Mouse (Mus musculus): ENCODE measurements around the gene Slc2a6. TPM values are rescaled to one million over a fixed set of nuclear protein-coding genes. Genes with fewer than 3 reads are reported as not detected.

The Slc2a6 gene
- polyA plus RNA-seq, 1 experiment, result 17.5 TPM

- WGBS, result 13% methylated on average over 1 of the region's 1 CpGs
- Histone ChIP-seq H3K27me3 (ENCODE audit: control insufficient read depth, insufficient read depth, low read length) (no peaks in the 10 kb centered on the region), H3K4me3 (ENCODE audit: control insufficient read depth, insufficient read depth, low read length) (no peak overlapping the region), H3K27ac (ENCODE audit: control insufficient read depth, insufficient read depth, low read length) (no peak overlapping the region), H3K36me3 (ENCODE audit: control insufficient read depth, insufficient read depth, low read length) (no peaks in the 10 kb centered on the region), H3K4me1 (replicated peaks; ENCODE audit: control insufficient read depth, insufficient read depth, low read length) (no peaks in the 10 kb centered on the region)
- TF ChIP-seq CTCF (IDR thresholded peaks at IDR 0.05; ENCODE audit: borderline replicate concordance, control insufficient read depth, extremely low read depth, insufficient read depth, low read length, poor library complexity) (0 out of 2 replicates have a peak, but pooled peaks have one; percentile 32), POLR2A (IDR thresholded peaks at IDR 0.05; ENCODE audit: control insufficient read depth, extremely low read depth, insufficient read depth, low read length, poor library complexity) (no peak)
- peak; percentile 31 for DNase-seq
Measured at GRCm38 (mm10) chr2:27039286-27039685, 11.5 kb upstream of the Slc2a6 start.

GRCm38 (mm10) chr2:27038596-27038995, 10.8 kb upstream of the Slc2a6 start:
- H3K27me3 ChIP-seq (ENCODE audit: control insufficient read depth, insufficient read depth, low read length), result no peaks in the 10 kb centered on the region
- H3K4me1 ChIP-seq (replicated peaks; ENCODE audit: control insufficient read depth, insufficient read depth, low read length), result no peaks in the 10 kb centered on the region
- peak; percentile 83 for DNase-seq
- no peaks in the 10 kb centered on the region for H3K36me3 ChIP-seq (ENCODE audit: control insufficient read depth, insufficient read depth, low read length)
- TF ChIP-seq POLR2A (IDR thresholded peaks at IDR 0.05; ENCODE audit: control insufficient read depth, extremely low read depth, insufficient read depth, low read length, poor library complexity), result no peak
- no peak overlapping the region for H3K4me3 ChIP-seq (ENCODE audit: control insufficient read depth, insufficient read depth, low read length)
- no peak overlapping the region for H3K27ac ChIP-seq (ENCODE audit: control insufficient read depth, insufficient read depth, low read length)
- 2% methylated on average over 3 of the region's 3 CpGs for WGBS

DNA sequence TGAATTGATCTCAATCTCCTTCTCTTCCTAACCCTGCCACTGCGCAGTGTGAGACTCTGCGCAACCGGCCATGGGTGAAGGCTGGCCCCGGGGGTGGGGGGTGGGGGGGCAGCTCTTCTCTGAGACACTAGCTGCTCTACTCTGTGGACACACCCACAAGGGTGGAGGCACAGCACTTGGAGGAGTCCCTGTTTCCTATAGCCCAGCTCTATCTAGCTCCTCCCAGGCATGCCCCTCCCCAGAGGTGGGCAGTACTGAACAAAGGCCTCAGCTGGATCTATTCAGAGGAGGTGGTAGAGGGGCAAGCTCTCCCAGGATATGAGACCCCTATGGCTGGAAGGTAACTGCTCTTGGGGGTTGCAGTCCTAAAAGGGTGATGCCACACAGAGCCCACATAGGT, 9.2 kb upstream of the Slc2a6 start:
- Histone ChIP-seq H3K4me1 (replicated peaks; ENCODE audit: control insufficient read depth, insufficient read depth, low read length) (no peaks in the 10 kb centered on the region), H3K36me3 (ENCODE audit: control insufficient read depth, insufficient read depth, low read length) (no peaks in the 10 kb centered on the region), H3K27me3 (ENCODE audit: control insufficient read depth, insufficient read depth, low read length) (no peaks in the 10 kb centered on the region), H3K4me3 (ENCODE audit: control insufficient read depth, insufficient read depth, low read length) (no peak overlapping the region), H3K27ac (ENCODE audit: control insufficient read depth, insufficient read depth, low read length) (no peak overlapping the region)
- DNase-seq, result no peak
- 75% methylated on average over 4 of the region's 4 CpGs for WGBS
- no peak for TF ChIP-seq POLR2A (IDR thresholded peaks at IDR 0.05; ENCODE audit: control insufficient read depth, extremely low read depth, insufficient read depth, low read length, poor library complexity)
- no peak for TF ChIP-seq CTCF (IDR thresholded peaks at IDR 0.05; ENCODE audit: borderline replicate concordance, control insufficient read depth, extremely low read depth, insufficient read depth, low read length, poor library complexity)

DNA sequence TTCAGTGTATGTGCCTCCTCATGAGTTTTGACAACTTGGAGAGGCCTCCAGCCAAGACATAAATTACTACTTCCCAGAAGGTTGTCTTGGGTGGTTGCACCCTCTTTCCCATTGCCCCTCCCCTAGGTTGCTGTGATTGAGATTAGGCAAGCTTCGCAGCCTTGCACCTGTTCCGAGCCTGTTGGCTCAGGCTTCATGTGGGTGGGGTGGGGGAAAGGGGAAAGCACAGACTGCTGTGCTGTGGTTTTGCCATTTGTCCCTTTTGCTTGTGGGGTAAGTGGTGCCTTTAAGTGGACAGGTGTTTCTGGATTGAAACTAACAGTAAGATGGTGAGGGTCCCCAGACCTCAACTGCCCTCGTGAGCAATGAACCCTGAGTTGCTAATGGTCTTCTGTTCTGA, 8.2 kb upstream of the Slc2a6 start:
- 10% methylated on average over 3 of the region's 3 CpGs for WGBS
- Histone ChIP-seq H3K27ac (ENCODE audit: control insufficient read depth, insufficient read depth, low read length) (no peak overlapping the region), H3K27me3 (ENCODE audit: control insufficient read depth, insufficient read depth, low read length) (no peaks in the 10 kb centered on the region), H3K4me3 (ENCODE audit: control insufficient read depth, insufficient read depth, low read length) (no peak overlapping the region), H3K4me1 (replicated peaks; ENCODE audit: control insufficient read depth, insufficient read depth, low read length) (no peaks in the 10 kb centered on the region), H3K36me3 (ENCODE audit: control insufficient read depth, insufficient read depth, low read length) (no peaks in the 10 kb centered on the region)
- DNase-seq, result no peak
- TF ChIP-seq CTCF (IDR thresholded peaks at IDR 0.05; ENCODE audit: borderline replicate concordance, control insufficient read depth, extremely low read depth, insufficient read depth, low read length, poor library complexity) (no peak), POLR2A (IDR thresholded peaks at IDR 0.05; ENCODE audit: control insufficient read depth, extremely low read depth, insufficient read depth, low read length, poor library complexity) (no peak)

DNA sequence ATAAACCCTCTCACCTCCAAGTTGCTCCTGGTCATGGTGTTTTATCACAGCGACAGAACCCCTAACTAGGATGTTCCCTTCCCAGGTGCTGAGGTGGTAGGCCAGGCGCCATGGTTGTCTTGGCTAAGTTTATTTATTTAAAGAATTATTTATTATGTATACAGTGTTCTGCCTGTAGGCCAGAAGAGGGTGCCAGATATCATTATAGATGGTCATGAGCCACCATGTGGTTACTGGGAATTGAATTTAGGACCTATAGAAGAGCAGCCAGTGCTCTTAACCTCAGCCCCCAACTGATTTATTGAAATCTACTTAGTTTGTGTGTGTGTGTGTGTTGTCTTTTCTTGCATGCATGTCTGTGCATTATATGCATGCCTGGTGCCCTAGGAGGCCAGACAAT, 4.6 kb upstream of the Slc2a6 start:
- Histone ChIP-seq H3K4me1 (replicated peaks; ENCODE audit: control insufficient read depth, insufficient read depth, low read length) (0 out of 2 replicates have a peak, but pooled peaks cover 3% of the 10 kb centered on the region), H3K36me3 (ENCODE audit: control insufficient read depth, insufficient read depth, low read length) (no peaks in the 10 kb centered on the region), H3K4me3 (ENCODE audit: control insufficient read depth, insufficient read depth, low read length) (no peak overlapping the region), H3K27ac (ENCODE audit: control insufficient read depth, insufficient read depth, low read length) (no peak overlapping the region), H3K27me3 (ENCODE audit: control insufficient read depth, insufficient read depth, low read length) (no peaks in the 10 kb centered on the region)
- TF ChIP-seq POLR2A (IDR thresholded peaks at IDR 0.05; ENCODE audit: control insufficient read depth, extremely low read depth, insufficient read depth, low read length, poor library complexity) (no peak), CTCF (IDR thresholded peaks at IDR 0.05; ENCODE audit: borderline replicate concordance, control insufficient read depth, extremely low read depth, insufficient read depth, low read length, poor library complexity) (no peak)
- no peak for DNase-seq
- WGBS, result 74% methylated on average over 2 of the region's 2 CpGs

GRCm38 (mm10) chr2:27028437-27029015, 728 bp upstream of the Slc2a6 start:
- Histone ChIP-seq H3K4me1 (replicated peaks; ENCODE audit: control insufficient read depth, insufficient read depth, low read length) (0 out of 2 replicates have a peak, but pooled peaks cover 7% of the 10 kb centered on the region), H3K4me3 (ENCODE audit: control insufficient read depth, insufficient read depth, low read length) (no peak overlapping the region), H3K36me3 (ENCODE audit: control insufficient read depth, insufficient read depth, low read length) (no peaks in the 10 kb centered on the region), H3K27ac (ENCODE audit: control insufficient read depth, insufficient read depth, low read length) (no peak overlapping the region), H3K27me3 (ENCODE audit: control insufficient read depth, insufficient read depth, low read length) (no peaks in the 10 kb centered on the region)
- DNase-seq, result no peak
- WGBS, result 20% methylated on average over 4 of the region's 4 CpGs
- TF ChIP-seq POLR2A (IDR thresholded peaks at IDR 0.05; ENCODE audit: control insufficient read depth, extremely low read depth, insufficient read depth, low read length, poor library complexity) (no peak), CTCF (IDR thresholded peaks at IDR 0.05; ENCODE audit: borderline replicate concordance, control insufficient read depth, extremely low read depth, insufficient read depth, low read length, poor library complexity) (no peak)
